Mouse (Mus musculus) forebrain, embryonic 13.5 days (tissue): ENCODE data around the gene Nr2f6. TPM values are rescaled to one million over a fixed set of nuclear protein-coding genes. Genes with fewer than 3 reads are reported as not detected.
"Not testable (repeated sequence)": the region's sequence is repeated elsewhere in the genome, so short reads cannot be mapped to it uniquely, and the experiment has no call there.

ENCODE experiments used
- ATAC-seq: fragments of 200-750 bp; cut with Nextera tagmentation; 2 replicates; pipeline ENCODE4 v1.8.0; 2017
- H3K27ac ChIP-seq: fragments of 300-500 bp; sonication (generic); 2 replicates; pipeline ENCODE4 v1.5.1; 2015; ENCODE audit warnings: inconsistent platforms, mild to moderate bottlenecking, moderate library complexity
- H3K27me3 ChIP-seq: fragments of 300-500 bp; sonication (generic); 2 replicates; pipeline ENCODE4 v1.6.1; 2015; ENCODE audit warnings: mild to moderate bottlenecking, inconsistent platforms
- H3K36me3 ChIP-seq: fragments of 300-500 bp; sonication (generic); 2 replicates; pipeline ENCODE4 v1.6.1; 2015; ENCODE audit warnings: mild to moderate bottlenecking, inconsistent platforms; ENCODE audit not compliant: poor library complexity, severe bottlenecking
- H3K4me1 ChIP-seq: fragments of 300-500 bp; sonication (generic); 2 replicates; pipeline ENCODE4 v1.6.1; 2015; ENCODE audit warnings: inconsistent platforms
- H3K4me2 ChIP-seq: fragments of 300-500 bp; sonication (generic); 2 replicates; pipeline ENCODE4 v1.6.1; 2015; ENCODE audit warnings: inconsistent platforms, mild to moderate bottlenecking, moderate library complexity
- H3K4me3 ChIP-seq: fragments of 300-500 bp; sonication (generic); 2 replicates; pipeline ENCODE4 v1.5.1; 2015; ENCODE audit warnings: mild to moderate bottlenecking, inconsistent platforms
- H3K9ac ChIP-seq: fragments of 300-500 bp; sonication (generic); 2 replicates; pipeline ENCODE4 v1.6.1; 2015; ENCODE audit warnings: mild to moderate bottlenecking, inconsistent platforms
- H3K9me3 ChIP-seq: fragments of 300-500 bp; sonication (generic); replicated peaks from 2 replicates; pipeline ENCODE4 v1.6.1; 2016; ENCODE audit warnings: inconsistent platforms
- WGBS: fragments of 180-500 bp; shearing (Covaris S2); methylation state at CpG from one replicate; pipeline ENCODE4 v1.1.7; 2015; 5-methylcytosine and 5-hydroxymethylcytosine counted together
- polyA plus RNA-seq: library from polyadenylated mRNA; unstranded; fragments of >200 nt; fragmentation: Nextera tagmentation; extraction: Ambion mirVana; gene quantifications from 2 replicates; pipeline ENCODE4 v1.2.1, GENCODE M21; 2015

The Nr2f6 gene
- polyA plus RNA-seq, 1 experiment from 2014 or later, result 12.9 TPM

GRCm38 (mm10) chr8:71346581-71346980, 35.2 kb downstream of the Nr2f6 start:
- no peaks in the 10 kb centered on the region for H3K9me3 ChIP-seq
- no peak overlapping the region for H3K4me2 ChIP-seq
- WGBS, result 94% methylated on average over 1 of the region's 1 CpGs
- no peak overlapping the region for H3K9ac ChIP-seq
- no peaks in the 10 kb centered on the region for H3K4me1 ChIP-seq
- ATAC-seq, result no peak
- H3K27ac ChIP-seq, result no peak overlapping the region
- H3K4me3 ChIP-seq, result no peak overlapping the region
- H3K27me3 ChIP-seq, result no peaks in the 10 kb centered on the region
- H3K36me3 ChIP-seq, result peaks cover 91% of the 10 kb centered on the region

GRCm38 (mm10) chr8:71340625-71341024, 41.1 kb downstream of the Nr2f6 start:
- H3K9me3 ChIP-seq, result no peaks in the 10 kb centered on the region
- WGBS, result 73% methylated on average over 5 of the region's 5 CpGs
- no peak for ATAC-seq
- no peaks in the 10 kb centered on the region for H3K4me1 ChIP-seq
- H3K27me3 ChIP-seq, result no peaks in the 10 kb centered on the region
- no peak overlapping the region for H3K4me3 ChIP-seq
- no peak overlapping the region for H3K9ac ChIP-seq
- H3K4me2 ChIP-seq, result no peak overlapping the region
- peaks cover 68% of the 10 kb centered on the region for H3K36me3 ChIP-seq
- no peak overlapping the region for H3K27ac ChIP-seq

GRCm38 (mm10) chr8:71337834-71338233, 43.9 kb downstream of the Nr2f6 start:
- not testable (repeated sequence) for H3K4me2 ChIP-seq, H3K27ac ChIP-seq, H3K4me1 ChIP-seq, H3K9ac ChIP-seq, H3K27me3 ChIP-seq, H3K9me3 ChIP-seq, H3K4me3 ChIP-seq, ATAC-seq
- 92% methylated on average over 6 of the region's 6 CpGs for WGBS
- H3K36me3 ChIP-seq, result peaks cover 58% of the 10 kb centered on the region

- Histone ChIP-seq H3K9me3 (no peaks in the 10 kb centered on the region), H3K4me2 (no peak overlapping the region), H3K4me3 (no peak overlapping the region), H3K4me1 (no peaks in the 10 kb centered on the region), H3K27ac (no peak overlapping the region), H3K36me3 (peaks cover 81% of the 10 kb centered on the region), H3K9ac (no peak overlapping the region), H3K27me3 (no peaks in the 10 kb centered on the region)
- 100% methylated on average over 1 of the region's 1 CpGs for WGBS
- ATAC-seq, result no peak
These were observed 56.9 kb downstream of the Nr2f6 start for GRCm38 (mm10) chr8:71324848-71325247.

Other genes with a start within 250 kb of the Nr2f6 start
- 18.3 and 20.6 TPM in 2 replicates for gene Myo9b, start 109.2 kb downstream of the Nr2f6 start, polyA plus RNA-seq
- gene Haus8, start 109.0 kb downstream of the Nr2f6 start, polyA plus RNA-seq, result 55.3 and 56.9 TPM in 2 replicates
- 95.8 and 99.4 TPM in 2 replicates for gene Use1, start 15.1 kb downstream of the Nr2f6 start, polyA plus RNA-seq
- gene Ocel1, start 10.7 kb downstream of the Nr2f6 start, polyA plus RNA-seq, result 3.6 and 4.5 TPM in 2 replicates
- 3.7 and 4.2 TPM in 2 replicates for gene Ushbp1, start 13.8 kb upstream of the Nr2f6 start, polyA plus RNA-seq
- gene Babam1, start 14.9 kb upstream of the Nr2f6 start, polyA plus RNA-seq, result 99.2 and 101 TPM in 2 replicates
- 30.9 and 32.3 TPM in 2 replicates for gene Ankle1, start 24.1 kb upstream of the Nr2f6 start, polyA plus RNA-seq
- 93.9 and 95.7 TPM in 2 replicates for gene Abhd8, start 81.7 kb upstream of the Nr2f6 start, polyA plus RNA-seq
- gene Mrpl34, start 83.0 kb upstream of the Nr2f6 start, polyA plus RNA-seq, result 212 and 245 TPM in 2 replicates
- 185 and 193 TPM in 2 replicates for gene Dda1, start 87.2 kb upstream of the Nr2f6 start, polyA plus RNA-seq
- gene Ano8, start 104.0 kb upstream of the Nr2f6 start, polyA plus RNA-seq, result 4.0 and 4.5 TPM in 2 replicates
- 13.4 TPM in 2 replicates for gene Gtpbp3, start 106.1 kb upstream of the Nr2f6 start, polyA plus RNA-seq
- 13.6 and 14.0 TPM in 2 replicates for gene Plvap, start 129.8 kb upstream of the Nr2f6 start, polyA plus RNA-seq
- 0.09 and 0.13 TPM in 2 replicates for gene Ccdc194, start 143.8 kb upstream of the Nr2f6 start, polyA plus RNA-seq
- gene Bst2, start 155.5 kb upstream of the Nr2f6 start, polyA plus RNA-seq, result 7.6 and 8.3 TPM in 2 replicates
- gene Mvb12a, start 161.0 kb upstream of the Nr2f6 start, polyA plus RNA-seq, result 52.9 and 55.3 TPM in 2 replicates
- gene Tmem221, start 176.9 kb upstream of the Nr2f6 start, polyA plus RNA-seq, result not detected in 2 replicates
- gene Nxnl1, start 184.6 kb upstream of the Nr2f6 start, polyA plus RNA-seq, result 0.06 TPM in 1 of 2 replicates, not detected in the other
- 59.9 and 61.0 TPM in 2 replicates for gene Slc27a1, start 186.9 kb upstream of the Nr2f6 start, polyA plus RNA-seq
- gene Pgls, start 210.2 kb upstream of the Nr2f6 start, polyA plus RNA-seq, result 201 and 206 TPM in 2 replicates
- gene Fam129c, start 215.7 kb upstream of the Nr2f6 start, polyA plus RNA-seq, result 5.1 and 6.2 TPM in 2 replicates
- 37.5 and 39.9 TPM in 2 replicates for gene Colgalt1, start 229.0 kb upstream of the Nr2f6 start, polyA plus RNA-seq